Mouse (Mus musculus) myocyte (in vitro differentiated cells): Measurements from ENCODE around the gene Macrod2.

Source experiments
- CEBPB ChIP-seq: IDR thresholded peaks from 2 replicates; pipeline ENCODE4 v1.6.1; 2011; ENCODE audit warnings: mild to moderate bottlenecking, moderate library complexity; ENCODE audit not compliant: poor library complexity, insufficient read depth, severe bottlenecking
- E2F4 ChIP-seq: IDR thresholded peaks from one replicate; pipeline ENCODE4 v1.6.1; 2011; ENCODE audit warnings: mild to moderate bottlenecking, control low read depth, moderate library complexity; ENCODE audit not compliant: insufficient read depth
- MAX ChIP-seq: IDR thresholded peaks from one replicate; pipeline ENCODE4 v1.6.1; 2011; ENCODE audit warnings: low read depth, mild to moderate bottlenecking, control low read depth
- MYOD1 ChIP-seq, 3 experiments: IDR thresholded peaks; one replicate each; pipeline ENCODE4 v1.6.1; 2011; ENCODE audit warnings: control low read depth in 2 of 3, low read depth in 2 of 3, mild to moderate bottlenecking in 2 of 3, moderate library complexity in 1 of 3; ENCODE audit not compliant: insufficient read length in 2 of 3, control insufficient read depth in 1 of 3
- MYOG ChIP-seq, 3 experiments: IDR thresholded peaks; one replicate each; pipeline ENCODE4 v1.6.1; 2011; ENCODE audit warnings: control low read depth in 2 of 3, low read depth in 2 of 3, mild to moderate bottlenecking in 2 of 3; ENCODE audit not compliant: insufficient read length in 2 of 3, control insufficient read depth in 1 of 3, insufficient read depth in 1 of 3
- POLR2A ChIP-seq: IDR thresholded peaks from one replicate; pipeline ENCODE4 v1.6.1; 2011; ENCODE audit warnings: low read depth, mild to moderate bottlenecking, control low read depth, moderate library complexity; ENCODE audit not compliant: insufficient read length
- POLR2AphosphoS2 ChIP-seq: IDR thresholded peaks from one replicate; pipeline ENCODE4 v1.6.1; 2011; ENCODE audit warnings: low read depth, control low read depth; ENCODE audit not compliant: insufficient read length
- REST ChIP-seq: IDR thresholded peaks from one replicate; pipeline ENCODE4 v1.6.1; 2011; ENCODE audit warnings: mild to moderate bottlenecking, control low read depth, moderate library complexity; ENCODE audit not compliant: insufficient read depth, insufficient read length
- SRF ChIP-seq: IDR thresholded peaks from one replicate; pipeline ENCODE4 v1.6.1; 2011; ENCODE audit warnings: low read depth; ENCODE audit not compliant: control insufficient read depth, insufficient read length
- TCF12 ChIP-seq: IDR thresholded peaks from one replicate; pipeline ENCODE4 v1.6.1; 2011; ENCODE audit warnings: mild to moderate bottlenecking, control low read depth; ENCODE audit not compliant: poor library complexity, insufficient read depth, severe bottlenecking
- TCF3 ChIP-seq: IDR thresholded peaks from one replicate; pipeline ENCODE4 v1.6.1; 2011; ENCODE audit warnings: low read depth, control low read depth; ENCODE audit not compliant: insufficient read length
- USF1 ChIP-seq: IDR thresholded peaks from one replicate; pipeline ENCODE4 v1.6.1; 2011; ENCODE audit warnings: low read depth, mild to moderate bottlenecking, control low read depth, moderate library complexity

DNA sequence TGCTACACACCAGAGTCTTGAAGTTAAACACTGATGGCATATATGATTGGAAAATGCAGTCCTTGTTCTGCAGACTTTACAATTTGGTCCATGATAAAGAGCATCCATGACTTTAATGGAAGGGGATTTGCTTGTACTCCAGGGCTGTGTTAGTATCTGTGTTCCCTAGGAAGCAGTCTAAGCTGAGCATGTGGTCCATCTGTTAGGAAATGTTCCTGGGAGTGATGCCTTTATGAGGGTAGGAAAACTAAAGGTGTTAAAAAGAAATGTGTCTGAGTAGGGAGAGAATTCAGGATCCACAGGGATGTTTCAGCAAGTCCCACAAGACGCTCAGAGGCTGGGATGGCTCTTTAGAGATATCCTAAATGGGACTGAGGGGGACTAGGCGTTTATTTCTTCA is 564.1 kb downstream of the Macrod2 start:
- TF ChIP-seq MYOD1 (IDR thresholded peaks at IDR 0.05; ENCODE audit: control insufficient read depth in 1 of 3, insufficient read length in 2 of 3, low read depth in 2 of 3) (no peak), TCF12 (no peak), REST (no peak), TCF3 (no peak), POLR2A (no peak), E2F4 (no peak), USF1 (no peak), MYOG (IDR thresholded peaks at IDR 0.05; ENCODE audit: control insufficient read depth in 1 of 3, insufficient read depth in 1 of 3, insufficient read length in 2 of 3, low read depth in 2 of 3) (no peak), CEBPB (no peak), POLR2AphosphoS2 (no peak), MAX (no peak), SRF (no peak)
